Mouse (Mus musculus) spleen, adult 12 weeks (tissue): ENCODE data around the gene Camta1.
"Not testable (repeated sequence)": the region's sequence is repeated elsewhere in the genome, so short reads cannot be mapped to it uniquely, and the experiment has no call there.

Experiments used
- DNase-seq: peaks from one replicate; pipeline ENCODE4 v3.0.0; 2022; ENCODE audit warnings: low spot score

Camta1 gene

DNA sequence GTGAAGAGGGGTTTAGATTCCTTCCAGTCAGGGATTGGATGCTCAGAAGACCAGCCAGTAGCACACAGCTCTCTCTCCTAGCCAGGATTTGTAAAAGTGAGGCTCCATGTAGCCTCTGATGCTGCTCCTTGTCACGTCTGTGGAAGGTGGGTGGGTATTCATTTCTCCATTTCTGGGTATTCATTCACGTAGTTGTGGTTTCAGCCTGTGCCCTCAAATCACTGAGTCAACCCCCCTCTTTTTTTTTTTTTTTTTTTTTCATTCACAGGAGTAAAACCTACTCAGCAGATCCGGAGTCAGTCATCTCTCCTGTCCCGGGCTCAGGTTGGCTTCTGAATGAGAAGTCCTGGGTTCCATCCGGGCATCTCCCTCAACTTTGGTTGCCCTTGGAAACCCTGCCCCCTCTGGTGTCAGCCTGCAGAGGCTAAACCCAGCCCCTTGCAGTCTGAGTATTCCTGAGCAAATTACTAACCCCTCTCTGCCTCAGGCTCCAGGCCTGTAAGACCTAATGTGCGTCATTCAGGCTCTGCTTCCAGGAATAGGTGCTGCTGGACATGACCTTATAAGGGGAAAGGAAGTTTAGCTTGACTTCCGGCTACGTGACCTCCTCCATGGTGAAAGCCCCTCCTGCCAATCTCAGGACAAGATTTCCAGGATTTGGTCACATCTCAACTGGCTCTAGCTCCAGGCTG lies 944.2 kb downstream of the Camta1 start:
- no peak for DNase-seq

DNA sequence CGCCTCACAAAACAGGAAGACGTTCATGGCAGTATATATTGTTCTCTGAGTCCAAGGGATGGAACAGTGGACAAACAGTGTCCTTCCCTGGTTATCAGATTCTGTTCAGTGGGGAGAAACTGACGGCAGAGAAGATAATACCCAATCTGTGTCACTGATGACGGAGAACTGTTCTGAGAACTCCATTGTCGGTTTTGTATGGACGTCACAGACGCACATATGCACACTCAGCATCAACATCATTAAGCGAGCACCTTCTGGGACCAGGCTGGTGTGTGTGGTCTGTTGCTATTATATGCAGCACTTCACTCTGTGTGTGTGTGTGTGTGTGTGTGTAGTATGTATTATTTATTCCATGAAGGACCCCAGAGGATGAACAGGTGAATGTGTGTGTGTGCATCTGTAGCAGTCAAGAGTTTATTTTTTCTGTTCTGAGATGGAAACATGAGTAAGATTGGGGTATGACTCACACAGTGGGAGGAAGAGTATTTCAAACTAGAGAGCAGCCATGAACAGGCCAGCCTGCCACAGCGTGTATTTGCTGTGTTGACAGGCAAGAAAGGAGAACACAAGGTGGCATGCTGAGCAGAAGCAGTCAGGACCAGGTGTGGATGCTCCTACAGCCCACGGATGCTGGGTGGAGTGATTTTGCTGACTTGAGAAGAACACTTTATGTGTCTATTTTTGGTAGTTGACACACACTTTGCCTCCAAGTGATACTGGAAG lies 946.3 kb downstream of the Camta1 start:
- DNase-seq = no peak

DNA sequence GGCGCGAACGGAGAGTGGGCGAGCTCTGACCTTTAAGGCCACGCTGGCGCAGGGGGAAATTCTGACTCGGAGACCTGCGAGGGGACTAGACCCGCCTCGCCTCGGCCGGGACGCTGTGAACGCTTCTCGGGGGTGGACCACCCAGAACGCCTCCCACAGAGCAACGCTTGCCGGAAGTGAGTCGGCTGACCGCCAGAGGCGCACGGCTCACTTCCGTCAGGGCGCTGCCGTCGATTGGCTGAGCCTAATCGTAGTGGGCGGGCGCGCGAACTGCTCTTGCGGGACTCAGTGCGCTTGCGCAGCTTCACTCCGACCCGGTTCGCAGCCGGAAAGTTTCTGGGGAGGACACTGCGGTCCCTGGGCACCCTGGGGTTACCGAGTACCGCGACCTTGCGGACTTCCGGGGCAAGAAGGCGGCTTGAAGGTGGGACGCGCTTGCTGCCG lies 947.4 kb downstream of the Camta1 start, which contains the start of the genes Park7 and Tnfrsf9:
TSS of gene Park7 (minus strand) at position 148 of the 444 bp plus-strand sequence.
TSS of gene Tnfrsf9 (plus strand) at position 273 of the 444 bp plus-strand sequence.
- peak; percentile 92 for DNase-seq

DNA sequence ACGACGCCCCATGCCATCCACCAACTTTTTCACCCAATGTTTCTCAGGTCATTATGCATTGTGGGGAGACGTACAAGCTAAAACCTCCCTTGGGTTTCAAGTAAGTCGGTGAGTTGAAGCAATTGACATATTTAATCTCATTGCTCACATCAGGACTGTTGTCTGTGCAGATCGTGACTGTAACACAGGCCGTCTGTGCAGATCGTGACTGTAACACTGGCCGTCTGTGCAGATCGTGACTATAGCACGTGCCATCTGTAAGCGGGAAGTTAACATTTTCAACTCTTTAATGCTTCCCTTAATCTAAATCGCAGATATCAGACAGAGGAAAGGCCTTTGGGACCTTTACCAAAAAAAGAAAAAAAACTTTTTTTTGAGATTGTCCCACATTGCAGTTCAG lies 947.9 kb downstream of the Camta1 start:
- DNase-seq = no peak

DNA sequence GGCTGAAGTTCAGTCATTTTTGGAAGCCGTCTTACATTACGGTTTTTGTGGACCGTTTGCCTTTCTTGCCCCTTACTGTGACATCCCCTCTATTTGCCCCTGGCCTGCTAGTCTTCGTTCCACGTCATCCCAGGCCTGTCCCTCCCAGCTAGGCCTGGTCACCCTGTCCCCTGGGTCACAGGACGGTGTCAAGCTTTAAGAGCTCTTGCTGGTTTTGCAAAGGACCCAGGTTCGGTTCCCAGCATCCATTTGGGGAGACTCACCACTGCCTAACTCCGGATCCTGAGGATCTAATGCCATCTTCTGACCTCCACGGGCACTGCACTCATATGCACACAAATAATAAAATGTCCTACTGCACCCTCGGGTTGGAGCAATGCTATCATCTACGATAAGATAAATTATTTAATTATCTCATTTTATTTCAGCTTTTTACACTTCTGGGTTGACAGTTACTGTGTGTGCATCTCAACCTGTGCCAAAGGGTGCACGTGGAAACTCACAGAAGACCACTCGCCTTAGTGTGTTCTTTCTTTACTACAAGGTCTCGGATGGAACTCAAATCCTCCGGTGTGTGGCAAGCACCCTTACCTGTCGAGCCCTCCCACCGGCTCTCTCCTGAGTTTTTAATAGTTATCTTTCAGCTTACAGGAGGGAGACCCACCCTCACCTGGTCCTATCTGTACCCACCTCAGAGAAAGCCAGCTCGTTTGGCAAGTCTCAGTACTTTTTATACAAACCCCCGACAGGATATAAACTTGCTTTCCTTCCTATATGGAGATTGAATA lies 951.3 kb downstream of the Camta1 start:
- DNase-seq = no peak

DNA sequence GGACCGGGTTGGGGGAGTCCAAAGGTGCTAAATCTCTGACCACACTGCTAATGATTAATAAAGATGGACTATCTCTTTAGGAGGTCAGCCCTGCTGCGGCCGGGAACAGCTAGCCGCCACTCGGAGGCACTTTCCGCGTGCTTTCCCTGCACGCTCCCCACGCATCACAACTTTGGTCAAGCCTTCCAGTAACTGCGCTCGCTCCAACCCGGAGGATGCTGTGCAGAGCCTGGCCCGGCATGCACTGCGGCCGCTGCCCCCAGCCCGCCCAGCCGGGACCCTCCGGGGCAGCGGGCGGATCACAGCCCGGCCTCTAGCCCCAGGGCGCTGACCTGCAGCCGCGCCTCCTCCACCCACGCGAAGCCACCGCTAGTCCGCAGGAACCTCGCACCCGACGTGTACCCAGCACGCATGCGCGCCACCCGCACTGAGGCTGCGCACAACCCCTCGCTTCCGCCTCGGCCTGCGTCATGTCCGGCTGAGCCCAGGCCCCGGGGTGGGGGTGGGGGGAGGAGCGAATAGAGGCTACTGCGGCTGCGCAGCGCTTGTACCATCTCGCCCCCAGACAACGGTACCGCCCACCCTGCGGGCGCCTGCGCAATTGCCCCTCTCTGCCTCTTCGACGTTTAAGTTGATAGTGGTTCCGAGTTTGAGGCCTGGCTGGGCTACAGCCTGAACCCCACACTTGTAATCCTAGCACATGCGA lies 952.1 kb downstream of the Camta1 start:
- peak; percentile 96 for DNase-seq

DNA sequence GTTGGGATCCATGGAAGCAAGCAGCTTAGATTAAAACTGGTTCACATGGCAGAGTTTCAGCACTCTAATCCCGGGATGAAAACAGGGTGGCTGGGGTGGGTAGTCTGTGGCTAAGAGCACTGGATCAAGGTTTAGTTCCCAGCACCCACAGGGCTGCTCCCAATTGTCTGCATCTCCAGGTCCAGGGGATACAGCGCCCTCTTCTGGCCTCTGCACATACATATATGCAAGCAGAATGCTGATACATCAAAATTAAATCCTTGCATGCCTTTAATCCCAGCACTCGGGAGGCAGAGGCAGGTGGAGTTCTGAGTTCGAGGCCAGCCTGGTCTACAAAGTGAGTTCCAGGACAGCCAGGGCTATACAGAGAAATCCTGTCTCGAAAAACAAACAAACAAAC lies 953.2 kb downstream of the Camta1 start:
- not testable (repeated sequence) for DNase-seq

DNA sequence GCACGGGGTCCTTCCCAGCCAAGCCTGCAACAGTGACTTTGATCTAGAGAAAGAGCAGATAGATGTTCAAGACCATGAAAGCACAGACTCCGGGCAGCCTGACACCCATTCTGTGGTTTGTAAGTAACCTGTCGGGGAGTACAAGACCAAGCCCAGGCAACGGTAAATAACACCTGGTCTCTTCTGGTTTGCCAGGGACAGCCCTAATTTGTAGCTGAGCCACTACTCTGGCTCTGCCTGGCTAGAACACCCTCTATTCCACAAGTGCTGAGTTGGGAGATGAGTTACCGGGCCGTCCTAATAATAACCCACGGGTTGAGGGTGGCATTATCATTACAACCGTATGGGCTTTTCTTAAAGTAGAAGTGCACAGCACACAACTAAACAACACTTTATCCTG lies 954.6 kb downstream of the Camta1 start:
- DNase-seq = no peak

DNA sequence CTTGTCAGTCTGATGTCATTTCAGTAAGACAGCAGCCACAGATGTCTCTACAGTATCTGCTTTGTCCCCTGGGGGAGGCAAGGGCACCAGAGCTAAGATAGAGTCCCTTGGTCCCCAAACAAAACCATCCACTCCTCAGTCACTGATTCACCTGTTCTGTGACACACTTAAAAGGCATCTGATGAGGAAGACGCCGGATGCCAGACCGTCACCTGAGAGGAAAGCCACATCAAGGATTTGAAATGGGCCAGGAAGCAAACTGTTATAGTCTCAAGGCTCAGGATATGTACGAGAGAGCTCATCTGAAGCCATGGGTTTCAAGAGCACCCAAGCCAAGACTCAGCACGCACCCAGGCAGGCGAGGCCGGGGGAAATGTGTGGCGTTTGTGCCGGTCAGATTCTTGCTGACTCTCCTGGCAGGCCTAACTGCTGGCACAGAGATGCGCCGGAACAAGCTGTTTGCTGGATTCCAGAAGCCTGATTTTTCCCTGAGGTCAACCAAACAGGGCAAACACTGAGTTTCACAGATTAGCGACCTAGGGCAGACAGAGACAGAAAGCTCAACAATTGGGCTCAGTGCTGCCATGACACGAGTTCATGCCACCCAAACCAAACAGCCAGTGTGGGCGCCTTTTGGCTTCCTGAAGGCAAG lies 958.5 kb downstream of the Camta1 start:
- no peak for DNase-seq

DNA sequence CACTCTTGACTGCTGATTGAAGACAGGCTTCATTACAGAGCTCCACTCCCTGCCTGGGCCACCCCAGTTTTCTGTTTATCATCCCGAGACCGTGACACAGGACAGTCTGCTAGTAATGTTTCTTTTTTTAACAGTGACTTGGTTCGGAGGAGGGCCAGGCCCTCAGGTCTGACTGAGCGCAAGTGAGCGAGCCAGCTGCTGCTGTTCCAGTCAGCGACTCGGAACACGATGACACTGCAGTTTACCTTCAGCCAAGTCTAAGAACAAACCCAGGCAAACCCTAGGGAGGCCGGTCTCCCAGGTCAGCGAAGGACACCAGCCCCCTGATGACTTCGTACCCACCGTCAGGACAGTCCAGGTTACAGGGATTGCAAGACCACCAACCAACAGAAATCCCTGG lies 959.6 kb downstream of the Camta1 start:
- DNase-seq = no peak

DNA sequence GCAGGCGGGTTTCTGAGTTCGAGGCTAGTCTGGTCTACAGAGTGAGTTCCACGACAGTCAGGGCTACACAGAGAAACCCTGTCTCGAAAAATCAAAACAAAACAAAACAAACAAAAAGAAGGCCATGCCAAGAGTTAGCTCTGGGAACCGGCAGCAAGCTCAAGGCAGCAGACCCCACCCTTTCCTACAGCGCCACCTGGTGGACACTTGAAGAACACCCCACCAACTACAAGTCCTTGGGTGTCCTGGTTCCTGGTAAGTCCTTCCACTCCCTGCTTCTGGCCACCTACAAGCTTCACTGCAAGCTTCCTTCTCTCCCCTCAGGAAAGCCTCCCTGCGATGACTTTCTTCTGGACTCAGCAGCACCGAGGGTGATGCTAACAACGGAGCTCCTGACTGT lies 960.0 kb downstream of the Camta1 start:
- DNase-seq = peak; percentile 53

DNA sequence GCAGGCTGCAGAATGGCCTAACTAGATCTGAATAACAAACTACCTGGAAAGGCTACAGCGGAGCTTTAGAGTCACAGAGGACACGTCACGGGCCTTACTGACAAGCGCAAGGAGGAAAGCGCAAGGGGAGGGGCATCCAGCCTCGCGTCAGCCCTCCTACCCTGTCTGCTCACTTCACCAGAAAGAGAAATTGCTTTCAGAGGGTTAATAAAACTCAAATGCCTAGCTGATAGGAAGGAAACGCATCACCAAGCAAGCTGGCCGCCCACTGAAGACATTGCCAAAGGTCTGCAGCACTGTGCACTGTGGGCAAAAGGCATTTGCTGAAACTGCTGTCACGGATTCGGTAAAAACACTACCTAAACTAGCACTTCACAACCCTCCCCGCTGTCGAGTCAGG lies 961.2 kb downstream of the Camta1 start:
- DNase-seq = no peak

DNA sequence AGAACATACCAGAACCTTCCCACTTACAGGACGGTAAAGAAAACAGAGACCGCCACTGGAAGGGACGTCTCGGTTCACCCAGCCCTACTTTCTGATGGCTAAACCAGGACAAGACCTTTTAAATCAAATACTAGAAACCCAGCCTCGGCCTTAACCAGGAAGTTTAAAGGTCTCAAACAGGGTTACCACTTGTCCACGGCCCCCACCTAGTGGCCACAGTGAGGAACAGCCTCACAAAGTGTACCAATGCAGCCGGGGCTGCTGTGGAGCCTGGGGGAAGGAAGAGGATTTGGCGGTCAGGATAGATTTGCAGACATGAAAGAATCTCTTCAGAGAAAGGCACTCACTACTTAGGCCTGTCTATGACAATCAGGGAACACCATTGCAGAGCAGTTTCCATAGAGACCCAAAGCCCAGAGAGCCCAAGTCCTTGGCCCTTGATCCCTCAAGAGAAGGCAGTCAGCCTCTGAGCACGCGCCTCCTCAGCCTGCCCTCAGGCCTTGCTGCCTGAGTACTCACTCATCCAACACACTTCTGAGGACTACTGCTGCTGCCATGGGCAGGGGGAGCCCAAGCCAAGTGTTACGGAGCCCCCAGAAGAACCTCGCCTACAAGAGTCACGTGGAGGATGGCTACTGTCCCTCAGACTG lies 962.8 kb downstream of the Camta1 start:
- peak; percentile 55 for DNase-seq

DNA sequence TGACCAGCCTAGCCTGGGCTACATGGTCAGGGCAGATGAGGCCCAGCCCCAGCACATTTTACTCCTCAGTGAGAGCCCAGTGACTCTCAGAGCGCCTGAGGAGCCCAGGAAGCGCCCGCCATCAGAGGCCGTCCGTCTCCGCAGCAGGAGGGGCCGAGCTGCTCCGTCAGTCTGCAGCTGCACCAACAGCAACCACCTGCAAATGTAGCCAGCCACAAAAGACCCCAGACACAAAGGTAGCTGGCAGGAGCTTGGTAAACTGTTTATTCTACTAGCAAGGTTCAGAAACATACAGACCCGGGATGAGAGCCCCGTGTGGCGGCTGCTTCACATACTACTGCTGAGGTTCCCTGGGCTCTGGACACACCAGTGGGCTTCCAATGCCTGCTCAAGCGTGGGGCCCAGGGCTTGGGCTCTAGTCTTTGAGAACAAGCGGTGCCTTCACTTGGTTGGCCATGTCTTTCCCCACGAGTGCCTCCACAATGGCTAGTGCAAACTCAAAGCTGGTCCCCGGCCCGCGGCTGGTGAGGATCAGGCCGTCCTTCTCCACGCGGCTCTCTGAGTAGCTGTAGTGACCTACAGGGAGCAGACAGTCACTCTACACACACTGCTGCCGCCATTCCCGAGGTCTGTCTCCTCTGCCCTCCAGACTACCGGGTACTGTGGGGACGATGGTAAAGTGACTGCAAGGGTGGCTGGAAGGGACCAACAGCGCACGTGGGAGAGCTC lies 964.6 kb downstream of the Camta1 start:
- no peak for DNase-seq

DNA sequence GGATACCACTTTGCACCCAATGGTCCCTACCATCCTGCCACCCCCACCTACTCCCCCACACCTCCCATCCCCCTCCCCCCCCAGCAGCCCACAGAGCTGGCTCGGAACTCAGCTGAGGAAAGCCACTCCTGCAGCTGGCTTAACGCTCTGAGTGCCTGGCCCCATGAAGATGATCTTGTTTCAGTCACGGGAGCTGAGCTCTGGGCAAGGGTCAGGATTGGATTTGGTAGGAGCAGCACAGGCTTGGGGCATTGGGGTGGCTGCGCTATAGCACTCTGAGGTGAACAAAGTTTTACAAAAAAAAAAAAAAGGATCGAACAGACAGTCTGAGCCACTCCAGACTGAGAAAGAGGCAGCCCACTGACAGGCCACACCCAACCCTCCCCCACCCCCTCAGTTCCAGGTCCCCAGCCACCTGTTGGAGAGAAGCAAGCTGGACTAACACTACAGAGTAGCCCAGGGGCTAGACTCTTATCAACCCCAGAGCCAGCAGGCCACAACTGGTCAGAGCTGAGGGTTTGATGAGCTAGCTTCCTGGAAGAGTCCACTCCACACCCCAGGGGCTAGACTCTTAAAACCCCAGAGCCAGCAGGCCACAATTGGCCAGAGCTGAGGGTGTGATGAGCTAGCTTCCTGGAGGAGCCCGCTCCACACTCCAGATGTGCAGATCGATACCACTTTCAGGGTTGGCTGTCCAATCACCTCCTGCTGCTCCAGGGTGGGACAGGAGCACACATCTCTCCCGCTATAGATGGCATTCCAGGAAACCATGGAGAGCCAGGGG lies 966.8 kb downstream of the Camta1 start:
- DNase-seq = no peak

DNA sequence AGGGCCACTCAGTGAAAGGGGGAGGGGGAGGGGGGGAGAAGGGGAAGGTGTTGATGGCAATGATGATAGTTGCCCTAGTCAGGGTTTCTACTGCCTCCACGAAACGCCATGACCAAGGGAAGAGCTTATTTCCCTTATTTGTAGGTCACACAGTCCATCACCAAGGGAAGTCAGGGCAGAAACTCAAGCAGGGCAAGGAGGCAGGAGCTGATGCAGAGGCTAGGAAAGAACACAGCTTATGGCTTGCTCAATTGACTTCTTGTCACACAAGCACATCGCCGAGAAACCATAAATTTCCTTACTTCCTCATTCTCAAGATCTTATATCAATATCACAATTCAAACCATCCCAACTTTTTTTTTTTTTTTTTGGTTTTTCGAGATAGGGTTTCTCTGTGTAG lies 970.4 kb downstream of the Camta1 start:
- DNase-seq = no peak

DNA sequence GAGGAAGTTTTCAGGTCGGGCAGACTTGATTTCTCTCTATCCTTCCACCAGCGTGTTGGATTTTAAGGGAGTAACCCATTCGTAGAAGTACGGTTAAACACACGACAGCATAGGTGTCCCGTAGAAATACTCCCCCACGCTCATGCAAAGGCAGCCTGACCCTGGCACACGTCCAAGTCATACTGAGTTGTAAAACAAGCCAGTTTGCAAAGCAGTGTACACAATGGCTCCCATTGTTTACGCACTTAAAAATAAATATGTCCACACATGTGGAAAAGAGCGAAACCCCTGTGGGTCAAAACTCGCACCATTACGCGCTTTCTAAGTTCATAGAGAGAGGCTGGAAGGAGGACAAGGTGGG lies 971.7 kb downstream of the Camta1 start:
- DNase-seq = no peak

DNA sequence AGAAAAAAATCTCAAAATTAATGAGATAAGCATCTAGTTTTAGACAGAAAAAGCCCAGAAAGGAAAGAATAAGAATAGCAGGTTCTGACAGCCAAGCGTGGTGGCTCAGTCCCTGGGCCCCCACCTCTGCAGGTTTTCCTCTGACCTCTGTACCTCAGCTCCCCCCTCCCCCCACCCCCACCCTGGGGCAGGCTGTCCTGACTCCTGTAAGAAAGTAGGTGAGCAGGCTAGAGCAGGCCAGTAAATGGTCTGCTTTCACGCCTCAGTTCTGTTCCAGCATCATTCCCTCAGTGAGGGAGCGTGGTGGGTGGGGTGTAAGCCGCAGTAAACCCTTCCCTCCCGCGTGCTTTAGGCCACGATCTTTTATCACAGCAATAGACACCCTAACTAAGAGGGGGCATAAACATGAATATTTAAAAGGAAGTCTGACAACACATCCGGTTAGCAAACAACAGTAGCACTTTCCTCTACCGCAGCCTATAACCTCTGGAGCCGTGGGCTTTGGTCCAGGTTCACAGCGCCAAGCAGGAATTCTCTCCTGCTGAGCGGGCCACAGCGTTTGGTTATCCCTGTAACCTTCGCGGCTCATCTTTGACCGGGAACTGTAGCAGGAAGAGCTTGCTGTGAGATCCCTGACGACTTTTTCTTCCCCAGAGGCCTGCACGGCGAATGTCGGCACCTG lies 972.3 kb downstream of the Camta1 start:
- no peak for DNase-seq

DNA sequence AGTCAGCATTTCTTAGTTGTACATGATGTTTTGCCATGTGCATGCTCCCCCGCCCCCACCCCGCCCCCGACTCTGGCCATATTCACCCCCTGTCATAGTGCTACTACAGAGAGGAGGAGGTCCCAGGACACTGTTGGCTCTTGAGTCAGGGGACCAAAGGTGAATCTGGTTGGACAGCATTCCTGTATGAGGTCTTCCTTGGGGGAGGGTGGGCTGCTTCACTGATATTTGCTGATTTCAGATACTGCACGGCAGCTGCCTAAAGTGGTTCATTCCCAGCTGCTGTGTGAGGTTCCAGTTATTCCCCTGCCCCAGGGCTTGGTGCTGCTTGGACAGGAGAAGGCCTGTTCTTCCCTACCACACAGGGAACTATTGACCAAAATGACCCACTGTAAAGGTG lies 973.2 kb downstream of the Camta1 start:
- no peak for DNase-seq
